Mouse (Mus musculus) activated CD4-positive, CD25-positive, alpha-beta regulatory T cell (primary cell): ENCODE results near the gene P3h3. TPM values are rescaled to one million over a fixed set of nuclear protein-coding genes. Genes with fewer than 3 reads are reported as not detected.

Experiments used
- polyA plus RNA-seq, 2 experiments: library from polyadenylated mRNA; unstranded; fragments of 100-300 nt; shearing (Covaris generic); gene quantifications; one replicate each; pipeline ENCODE4 v1.2.1; 2017

P3h3 gene
- under 1 TPM; 0.09 to 0.49 TPM for polyA plus RNA-seq

GRCm38 (mm10) chr6:124856916-124857839, at the start of gene P3h3:
Gene P3h3, minus strand, starts transcription at chr6:124857752.

GRCm38 (mm10) chr6:124887986-124888385, 30.4 kb upstream of the P3h3 start, which contains the start of gene Cd4:
Gene Cd4, minus strand, starts transcription at chr6:124888221.

GRCm38 (mm10) chr6:124863658-124864298, 6.2 kb upstream of the P3h3 start, which contains the start of gene Gpr162:
Gene Gpr162, minus strand, starts transcription at chr6:124863983.

GRCm38 (mm10) chr6:124840241-124841167, 17.0 kb downstream of the P3h3 start, which contains the start of gene Gnb3:
Gene Gnb3, minus strand, starts transcription at chr6:124840275.

GRCm38 (mm10) chr6:124828868-124829798, 28.4 kb downstream of the P3h3 start, which contains the start of the genes Usp5 and Cdca3:
Gene Usp5, minus strand, starts transcription at chr6:124829484.
Gene Cdca3, plus strand, starts transcription at chr6:124829547.

GRCm38 (mm10) chr6:124813933-124814332, 43.6 kb downstream of the P3h3 start, which contains the start of gene Tpi1:
Gene Tpi1, minus strand, starts transcription at chr6:124814296.

GRCm38 (mm10) chr6:124808358-124809012, 49.1 kb downstream of the P3h3 start, which contains the start of gene Spsb2:
Gene Spsb2, plus strand, starts transcription at chr6:124808661.

Other genes with a start within 250 kb of the P3h3 start
- gene C1s2, start 221.7 kb downstream of the P3h3 start, polyA plus RNA-seq: not detected
- 10 to 100 TPM; 51.5 to 80.2 TPM for gene Lpcat3, start 194.7 kb downstream of the P3h3 start, polyA plus RNA-seq
- gene Emg1, start 145.6 kb downstream of the P3h3 start, polyA plus RNA-seq: 100 to 1,000 TPM; 250 to 341 TPM
- 100 to 1,000 TPM; 199 to 262 TPM for gene Phb2, start 145.4 kb downstream of the P3h3 start, polyA plus RNA-seq
- 100 to 1,000 TPM; 271 to 272 TPM for gene Ptpn6, start 119.0 kb downstream of the P3h3 start, polyA plus RNA-seq
- gene Grcc10, start 116.4 kb downstream of the P3h3 start, polyA plus RNA-seq: 100 to 1,000 TPM; 443 to 508 TPM
- gene Gm45234, start 101.7 kb downstream of the P3h3 start, polyA plus RNA-seq: not detected
- gene Atn1, start 101.2 kb downstream of the P3h3 start, polyA plus RNA-seq: 10 to 100 TPM in 1 of 2 experiments, 1 to 10 TPM in 1; 3.7 to 10.9 TPM
- gene Eno2, start 88.1 kb downstream of the P3h3 start, polyA plus RNA-seq: 1 to 10 TPM; 3.3 to 7.1 TPM
- 1 to 10 TPM in 1 of 2 experiments, not detected in 1; 2.7 TPM for gene Lrrc23, start 78.0 kb downstream of the P3h3 start, polyA plus RNA-seq
- 1 to 10 TPM; 2.1 to 9.7 TPM for gene Spsb2, start 49.1 kb downstream of the P3h3 start, polyA plus RNA-seq
- gene Tpi1, start 43.5 kb downstream of the P3h3 start, polyA plus RNA-seq: 100 to 1,000 TPM; 147 to 163 TPM
- 10 to 100 TPM; 71.4 to 93.4 TPM for gene Usp5, start 28.3 kb downstream of the P3h3 start, polyA plus RNA-seq
- gene Cdca3, start 28.2 kb downstream of the P3h3 start, polyA plus RNA-seq: 10 to 100 TPM; 22.6 to 23.4 TPM
- under 1 TPM in 1 of 2 experiments, not detected in 1; 0.25 TPM for gene Gnb3, start 17.5 kb downstream of the P3h3 start, polyA plus RNA-seq
- under 1 TPM; 0.26 to 0.48 TPM for gene Gpr162, start 6.2 kb upstream of the P3h3 start, polyA plus RNA-seq
- 100 to 1,000 TPM; 318 to 460 TPM for gene Cd4, start 30.5 kb upstream of the P3h3 start, polyA plus RNA-seq
- gene Lag3, start 54.0 kb upstream of the P3h3 start, polyA plus RNA-seq: 10 to 100 TPM in 1 of 2 experiments, 1 to 10 TPM in 1; 7.9 to 13.9 TPM
- gene Ptms, start 62.4 kb upstream of the P3h3 start, polyA plus RNA-seq: 10 to 100 TPM; 48.9 to 51.3 TPM
- gene Mlf2, start 73.6 kb upstream of the P3h3 start, polyA plus RNA-seq: 100 to 1,000 TPM; 180 to 204 TPM
- 10 to 100 TPM; 63.1 to 67.0 TPM for gene Cops7a, start 107.8 kb upstream of the P3h3 start, polyA plus RNA-seq
- gene Pianp, start 138.9 kb upstream of the P3h3 start, polyA plus RNA-seq: under 1 TPM; 0.27 to 0.44 TPM
- 10 to 100 TPM; 61.9 to 62.5 TPM for gene Zfp384, start 151.4 kb upstream of the P3h3 start, polyA plus RNA-seq
- gene Ing4, start 182.0 kb upstream of the P3h3 start, polyA plus RNA-seq: 100 to 1,000 TPM in 1 of 2 experiments, 10 to 100 TPM in 1; 69.9 to 101 TPM
- 10 to 100 TPM; 11.4 to 13.3 TPM for gene Acrbp, start 191.9 kb upstream of the P3h3 start, polyA plus RNA-seq
- 10 to 100 TPM; 17.3 to 20.6 TPM for gene Lpar5, start 210.2 kb upstream of the P3h3 start, polyA plus RNA-seq
- 10 to 100 TPM; 59.3 to 68.3 TPM for gene Chd4, start 238.2 kb upstream of the P3h3 start, polyA plus RNA-seq